Mouse (Mus musculus) liver, embryonic 14.5 days (tissue): ENCODE data around the gene Cmtr2. TPM values are rescaled to one million over a fixed set of nuclear protein-coding genes. Genes with fewer than 3 reads are reported as not detected.

ENCODE experiments used
- ATAC-seq: fragments of 200-750 bp; cut with Nextera tagmentation; 2 replicates; pipeline ENCODE4 v1.8.0; 2017; ENCODE audit warnings: moderate number of reproducible peaks, mild to moderate bottlenecking, moderate library complexity; ENCODE audit not compliant: insufficient read depth
- DNase-seq, 3 experiments: peaks; one replicate each; pipeline ENCODE4 v3.0.0-alpha.2; 2012 to 2013; ENCODE audit warnings: low read depth in 3 of 3, low spot score in 3 of 3
- H3K27ac ChIP-seq: fragments of 300-500 bp; sonication (generic); 2 replicates; pipeline ENCODE4 v1.5.1; 2014; ENCODE audit warnings: moderate library complexity, mild to moderate bottlenecking, control low read depth, inconsistent platforms
- H3K27me3 ChIP-seq: fragments of 300-500 bp; sonication (generic); 2 replicates; pipeline ENCODE4 v1.6.1; 2014; ENCODE audit warnings: mild to moderate bottlenecking, low read length, moderate library complexity; ENCODE audit not compliant: control insufficient read depth, insufficient read depth
- H3K36me3 ChIP-seq: fragments of 300-500 bp; sonication (generic); replicated peaks from 2 replicates; pipeline ENCODE4 v1.6.1; 2014; ENCODE audit warnings: low read depth; ENCODE audit not compliant: control insufficient read depth, insufficient read depth
- H3K4me1 ChIP-seq, 2 experiments: fragments of 200-500 bp in 1 of 2; fragments of 300-500 bp in 1 of 2; sonication (generic) in 1 of 2; replicated peaks; 2 replicates each; pipeline ENCODE4 v1.6.1; 2012 to 2014; ENCODE audit warnings: antibody characterized with exemption in 1 of 2, inconsistent platforms in 1 of 2, low read length in 1 of 2; ENCODE audit not compliant: control insufficient read depth in 2 of 2, insufficient read depth in 2 of 2
- H3K4me2 ChIP-seq: fragments of 300-500 bp; sonication (generic); 2 replicates; pipeline ENCODE4 v1.6.1; 2014; ENCODE audit warnings: low read depth, mild to moderate bottlenecking, control low read depth, moderate library complexity
- H3K4me3 ChIP-seq, 2 experiments: fragments of 200-500 bp in 1 of 2; fragments of 300-500 bp in 1 of 2; sonication (generic) in 1 of 2; 2 replicates each; pipeline ENCODE4 v1.5.1; 2012 to 2014; ENCODE audit warnings: low read depth in 2 of 2, low read length in 2 of 2, mild to moderate bottlenecking in 2 of 2, control low read depth in 1 of 2, inconsistent platforms in 1 of 2, moderate library complexity in 1 of 2; ENCODE audit not compliant: insufficient read depth in 1 of 2
- H3K9ac ChIP-seq: fragments of 300-500 bp; sonication (generic); replicated peaks from 2 replicates; pipeline ENCODE4 v1.6.1; 2014; ENCODE audit warnings: mild to moderate bottlenecking, control low read depth, moderate library complexity
- H3K9me3 ChIP-seq: fragments of 300-500 bp; sonication (generic); 2 replicates; pipeline ENCODE4 v1.6.1; 2016; ENCODE audit warnings: low read length, mixed read lengths; ENCODE audit not compliant: control insufficient read depth
- CTCF ChIP-seq: IDR thresholded peaks from 2 replicates; pipeline ENCODE4 v1.5.1; 2016; ENCODE audit warnings: antibody characterized with exemption, low read depth, control low read depth
- EP300 ChIP-seq: IDR thresholded peaks from 2 replicates; pipeline ENCODE4 v1.6.1; 2016; ENCODE audit warnings: antibody characterized with exemption, low read depth
- WGBS: fragments of 180-500 bp; shearing (Covaris S2); extraction: QIAGEN DNeasy Blood & Tissue Kit; methylation state at CpG from one replicate; pipeline ENCODE4 v1.1.7; 2014; ENCODE audit not compliant: insufficient replicate concordance; 5-methylcytosine and 5-hydroxymethylcytosine counted together
- polyA plus RNA-seq, 2 experiments: library from polyadenylated mRNA; depleted of rRNA in 1 of 2; stranded (reverse) in 1 of 2; unstranded in 1 of 2; fragments of >200 nt; fragmentation: Nextera tagmentation in 1 of 2; extraction: Ambion mirVana in 1 of 2; gene quantifications; 2 replicates each; pipeline versions ENCODE4 v1.2.1 to v1.2.3; 2012 to 2014

Cmtr2 gene
- polyA plus RNA-seq, 2 experiments = 2.5 to 3.1 TPM

GRCm38 (mm10) chr8:110177359-110178155 lies 37.9 kb upstream of the Cmtr2 start:
- ATAC-seq (no peak), DNase-seq (no peak)
- Histone ChIP-seq H3K4me2 (no peak overlapping the region), H3K4me3 (no peak overlapping the region), H3K36me3 (no peaks in the 10 kb centered on the region), H3K9ac (no peak overlapping the region), H3K27ac (no peak overlapping the region), H3K27me3 (no peaks in the 10 kb centered on the region), H3K4me1 (no peaks in the 10 kb centered on the region), H3K9me3 (no peaks in the 10 kb centered on the region)
- TF ChIP-seq CTCF (no peak), EP300 (no peak)
- WGBS = 13% methylated on average over 22 of the region's 22 CpGs

- 67% methylated on average over 11 of the region's 11 CpGs for WGBS
These were observed 32.6 kb upstream of the Cmtr2 start for GRCm38 (mm10) chr8:110182735-110183367.

GRCm38 (mm10) chr8:110183748-110184147 lies 31.7 kb upstream of the Cmtr2 start:
- ATAC-seq = no peak
- no peak for DNase-seq
- H3K27me3 ChIP-seq = no peaks in the 10 kb centered on the region
- TF ChIP-seq CTCF (no peak), EP300 (no peak)
- no peak overlapping the region for H3K4me2 ChIP-seq
- no peak overlapping the region for H3K27ac ChIP-seq
- no peaks in the 10 kb centered on the region for H3K4me1 ChIP-seq
- H3K9ac ChIP-seq = no peak overlapping the region
- 26% methylated on average over 11 of the region's 11 CpGs for WGBS
- H3K9me3 ChIP-seq = no peaks in the 10 kb centered on the region
- no peak overlapping the region for H3K4me3 ChIP-seq
- H3K36me3 ChIP-seq = no peaks in the 10 kb centered on the region

More at GRCm38 (mm10) chr8:110182735-110183367, 32.6 kb upstream of the Cmtr2 start:
- Histone ChIP-seq H3K4me2 (no peak overlapping the region), H3K27ac (no peak overlapping the region), H3K4me3 (no peak overlapping the region), H3K9ac (no peak overlapping the region), H3K36me3 (no peaks in the 10 kb centered on the region), H3K27me3 (no peaks in the 10 kb centered on the region), H3K4me1 (no peaks in the 10 kb centered on the region), H3K9me3 (no peaks in the 10 kb centered on the region)
- TF ChIP-seq EP300 = no peak
- no peak for TF ChIP-seq CTCF
- ATAC-seq (no peak), DNase-seq (no peak)

- no peaks in the 10 kb centered on the region for H3K4me1 ChIP-seq
- 52% methylated on average over 4 of the region's 4 CpGs for WGBS
- no peak overlapping the region for H3K4me3 ChIP-seq
- no peak for DNase-seq
- H3K9ac ChIP-seq = no peak overlapping the region
- H3K4me2 ChIP-seq = no peak overlapping the region
- ATAC-seq = no peak
- H3K36me3 ChIP-seq = no peaks in the 10 kb centered on the region
- H3K27ac ChIP-seq = no peak overlapping the region
- no peak for TF ChIP-seq EP300
- no peak for TF ChIP-seq CTCF
- no peaks in the 10 kb centered on the region for H3K27me3 ChIP-seq
- no peaks in the 10 kb centered on the region for H3K9me3 ChIP-seq
These were observed 29.9 kb upstream of the Cmtr2 start for GRCm38 (mm10) chr8:110185538-110185937.

- H3K4me1 ChIP-seq = no peaks in the 10 kb centered on the region
- no peaks in the 10 kb centered on the region for H3K27me3 ChIP-seq
- WGBS = 14% methylated on average over 8 of the region's 8 CpGs
- no peak for ATAC-seq
- H3K9me3 ChIP-seq = no peaks in the 10 kb centered on the region
- H3K36me3 ChIP-seq = no peaks in the 10 kb centered on the region
- no peak overlapping the region for H3K9ac ChIP-seq
- H3K4me2 ChIP-seq = no peak overlapping the region
- no peak overlapping the region for H3K4me3 ChIP-seq
- no peak for DNase-seq
- H3K27ac ChIP-seq = no peak overlapping the region
- TF ChIP-seq EP300 (no peak), CTCF (no peak)
These were observed 26.3 kb upstream of the Cmtr2 start for GRCm38 (mm10) chr8:110188961-110189750.
